In genomic region chr1:88455761-88456160, GRCm38 (mm10) we compare ENCODE assay signal across 35 mouse cellular contexts. TPM values are rescaled to one million over a fixed set of nuclear protein-coding genes. Genes with fewer than 3 reads are reported as not detected.
DNase-seq lines count a peak whose midpoint lies in the region; ATAC-seq and TF ChIP-seq lines count a peak whose summit lies in the region.
"Had no signal": no experiment of that assay in that cellular context is flagged by ENCODE, and none has a peak within 500 bp of the region (broad histone marks: within the 10 kb centered on the region; RNA-seq: fewer than 3 reads in every experiment).

No protein-coding gene starts in this region.

- TF ChIP-seq CTCF in left cerebral cortex, adult 2 months (IDR thresholded peaks at IDR 0.05), result no peak

- no peak overlapping the region for H3K4me2 ChIP-seq in forebrain, embryonic 12.5 days
- no peak overlapping the region for H3K4me2 ChIP-seq in kidney, embryonic 16.5 days (replicated peaks; ENCODE audit: low read depth, low read length)
- H3K4me2 ChIP-seq: embryonic facial prominence, embryonic 12.5 days; heart, embryonic 13.5 days; intestine, embryonic 15.5 days; limb, embryonic 15.5 days; liver, embryonic 13.5 days; neural tube, embryonic 12.5 days; stomach, embryonic 15.5 days had no signal

- intact Hi-C loops in left cerebral cortex, adult 2 months (cut with DNase I), result loop anchor here (2.0 to 5.0 kb wide), 2 partner anchors 107 to 251 kb away; no protein-coding TSS in a partner anchor

- H3K4me3 ChIP-seq in forebrain, embryonic 10.5 days, result no peak overlapping the region
- no peak overlapping the region for H3K4me3 ChIP-seq in forebrain, embryonic 12.5 days (replicated peaks)
- H3K4me3 ChIP-seq in kidney, embryonic 16.5 days (ENCODE audit: low read length), result no peak overlapping the region
- no peak overlapping the region for H3K4me3 ChIP-seq in embryonic facial prominence, embryonic 10.5 days
- no peak overlapping the region for H3K4me3 ChIP-seq in left cerebral cortex, adult 2 months
- H3K4me3 ChIP-seq: embryonic facial prominence, embryonic 12.5 days; gastrocnemius, adult 2 months; heart, adult 2 months; heart, embryonic 13.5 days; intestine, embryonic 15.5 days; limb, embryonic 10.5 days; limb, embryonic 15.5 days; liver, embryonic 13.5 days; neural tube, embryonic 12.5 days; stomach, embryonic 15.5 days had no signal

- no peak overlapping the region for H3K9ac ChIP-seq in forebrain, embryonic 12.5 days
- H3K9ac ChIP-seq in kidney, embryonic 16.5 days (replicated peaks; ENCODE audit: low read length), result no peak overlapping the region
- H3K9ac ChIP-seq: embryonic facial prominence, embryonic 12.5 days; heart, embryonic 13.5 days; intestine, embryonic 15.5 days; limb, embryonic 15.5 days; liver, embryonic 13.5 days; neural tube, embryonic 12.5 days; stomach, embryonic 15.5 days had no signal

- H3K27me3 ChIP-seq in forebrain, embryonic 10.5 days (ENCODE audit: poor library complexity, severe bottlenecking), result no peaks in the 10 kb centered on the region
- no peaks in the 10 kb centered on the region for H3K27me3 ChIP-seq in forebrain, embryonic 12.5 days
- H3K27me3 ChIP-seq in kidney, embryonic 16.5 days (ENCODE audit: insufficient read depth, low read length), result no peaks in the 10 kb centered on the region
- no peaks in the 10 kb centered on the region for H3K27me3 ChIP-seq in embryonic facial prominence, embryonic 10.5 days (replicated peaks; ENCODE audit: low read depth, poor library complexity, severe bottlenecking)
- H3K27me3 ChIP-seq: CH12.LX; embryonic facial prominence, embryonic 12.5 days; heart, embryonic 13.5 days; intestine, embryonic 15.5 days; limb, embryonic 15.5 days; liver, embryonic 13.5 days; neural tube, embryonic 12.5 days; stomach, embryonic 15.5 days had no signal

- no peak for ATAC-seq in forebrain, embryonic 12.5 days (ENCODE audit: low FRiP score)
- no peak for ATAC-seq in kidney, embryonic 16.5 days (ENCODE audit: low FRiP score, low TSS enrichment)
- ATAC-seq: intestine, embryonic 15.5 days had no signal

- H3K9me3 ChIP-seq in forebrain, embryonic 10.5 days, result no peaks in the 10 kb centered on the region
- H3K9me3 ChIP-seq in forebrain, embryonic 12.5 days, result no peaks in the 10 kb centered on the region
- no peaks in the 10 kb centered on the region for H3K9me3 ChIP-seq in kidney, embryonic 16.5 days (ENCODE audit: low read length)
- no peaks in the 10 kb centered on the region for H3K9me3 ChIP-seq in embryonic facial prominence, embryonic 10.5 days
- H3K9me3 ChIP-seq: embryonic facial prominence, embryonic 12.5 days; G1E; heart, embryonic 13.5 days; intestine, embryonic 15.5 days; limb, embryonic 10.5 days; limb, embryonic 15.5 days; liver, embryonic 13.5 days; neural tube, embryonic 12.5 days; stomach, embryonic 15.5 days had no signal

- peak overlapping the region; percentile 36; the same call in 1 of the 2 replicates for H3K27ac ChIP-seq in forebrain, embryonic 10.5 days
- no peak overlapping the region for H3K27ac ChIP-seq in forebrain, embryonic 12.5 days
- no peak overlapping the region for H3K27ac ChIP-seq in kidney, embryonic 16.5 days (ENCODE audit: low read length)
- H3K27ac ChIP-seq in embryonic facial prominence, embryonic 10.5 days (replicated peaks), result 0 out of 2 replicates have a peak overlapping the region, but pooled peaks have one; percentile 37
- no peak overlapping the region for H3K27ac ChIP-seq in left cerebral cortex, adult 2 months
- H3K27ac ChIP-seq: embryonic facial prominence, embryonic 12.5 days; gastrocnemius, adult 2 months; heart, adult 2 months; heart, embryonic 13.5 days; hindbrain, postnatal 0 days; intestine, embryonic 15.5 days; limb, embryonic 10.5 days; limb, embryonic 15.5 days; liver, embryonic 13.5 days; neural tube, embryonic 12.5 days; stomach, embryonic 15.5 days had no signal

- H3K4me1 ChIP-seq in forebrain, embryonic 10.5 days, result peaks cover 30% of the 10 kb centered on the region
- H3K4me1 ChIP-seq in forebrain, embryonic 12.5 days, result 0 out of 2 replicates have a peak, but pooled peaks cover 2% of the 10 kb centered on the region
- peaks cover 9% of the 10 kb centered on the region; the same call in 1 of the 2 replicates for H3K4me1 ChIP-seq in kidney, embryonic 16.5 days (ENCODE audit: insufficient read depth, low read length)
- peaks cover 26% of the 10 kb centered on the region for H3K4me1 ChIP-seq in embryonic facial prominence, embryonic 10.5 days
- H3K4me1 ChIP-seq: embryonic facial prominence, embryonic 12.5 days; limb, embryonic 15.5 days; liver, embryonic 13.5 days; neural tube, embryonic 12.5 days had no signal

- DNase-seq in forebrain, embryonic 10.5 days (ENCODE audit: extremely low spot score, low spot score), result no peak
- DNase-seq in kidney, adult 9 months, result peak; percentile 40
- no peak for DNase-seq in embryonic facial prominence, embryonic 10.5 days (ENCODE audit: low spot score)
- DNase-seq in kidney, postnatal 36 days, result peak; percentile 36 to 39
- DNase-seq in left cerebral cortex, adult 2 months (ENCODE audit: extremely low spot score in 1 of 2, low spot score in 2 of 2), result no peak
- DNase-seq: adrenal gland, postnatal 10 days; cerebellum, adult 8-10 months; cerebellum, postnatal 25 days; gastrocnemius, adult 2 months; gastrocnemius, postnatal 36 days; heart, adult 2 months; heart, postnatal 10 days; layer of hippocampus, postnatal 36 days; liver, embryonic 13.5 days; lung, adult 18-20 months; lung, postnatal 10 days; midbrain, embryonic 14.5 days; right cerebral cortex, postnatal 14 days; thymus, postnatal 14 days had no signal

- no peaks in the 10 kb centered on the region for H3K36me3 ChIP-seq in forebrain, embryonic 10.5 days (replicated peaks)
- no peaks in the 10 kb centered on the region for H3K36me3 ChIP-seq in forebrain, embryonic 12.5 days (replicated peaks)
- no peaks in the 10 kb centered on the region for H3K36me3 ChIP-seq in kidney, embryonic 16.5 days (ENCODE audit: insufficient read depth, low read length)
- no peaks in the 10 kb centered on the region for H3K36me3 ChIP-seq in embryonic facial prominence, embryonic 10.5 days (replicated peaks)
- H3K36me3 ChIP-seq: embryonic facial prominence, embryonic 12.5 days; G1E; heart, embryonic 13.5 days; intestine, embryonic 15.5 days; limb, embryonic 10.5 days; limb, embryonic 15.5 days; liver, embryonic 13.5 days; neural tube, embryonic 12.5 days; stomach, embryonic 15.5 days had no signal

- 82% methylated on average over 3 of the region's 3 CpGs for WGBS in forebrain, embryonic 10.5 days
- 77% methylated on average over 3 of the region's 3 CpGs for WGBS in forebrain, embryonic 12.5 days
- 72% methylated on average over 3 of the region's 3 CpGs for WGBS in kidney, embryonic 16.5 days
- 74% methylated on average over 3 of the region's 3 CpGs for whole genome bisulfite sequencing in embryonic facial prominence, embryonic 10.5 days

RNA-seq across cellular contexts. Expression of gene Spp2, which starts 49.0 kb away (rescaled TPM):
- not detected in 2 replicates for polyA plus RNA-seq in forebrain, embryonic 10.5 days (2016; fragmentation: Nextera tagmentation; extraction: Ambion mirVana)
- polyA plus RNA-seq in forebrain, embryonic 12.5 days (2016; fragmentation: Nextera tagmentation; extraction: Ambion mirVana), result not detected in 2 replicates
- 111 and 141 TPM in 2 replicates for polyA plus RNA-seq in kidney, embryonic 16.5 days (2015; fragmentation: Nextera tagmentation; extraction: Ambion mirVana)
- 0.30 and 0.37 TPM in 2 replicates for polyA plus RNA-seq in embryonic facial prominence, embryonic 10.5 days (2016; fragmentation: Nextera tagmentation; extraction: Ambion mirVana)
- total RNA-seq in left cerebral cortex, adult 2 months (2021), result not detected
- total RNA-seq: CH12.LX; G1E; gastrocnemius, adult 2 months; gastrocnemius, postnatal 36 days; heart, adult 2 months; heart, postnatal 10 days; hindbrain, postnatal 0 days; layer of hippocampus, postnatal 36 days had no signal
- polyA plus RNA-seq: C2C12; embryonic facial prominence, embryonic 12.5 days; G1E; heart, adult 2 months; hindbrain, embryonic 11.5 days; limb, embryonic 10.5 days; neural tube, embryonic 12.5 days; urinary bladder, adult 2 months had no signal

RNA-seq across cellular contexts. Expression of gene Glrp1, which starts 54.1 kb away (rescaled TPM):
- polyA plus RNA-seq in forebrain, embryonic 10.5 days (2016; fragmentation: Nextera tagmentation; extraction: Ambion mirVana), result not detected in 2 replicates
- not detected in 2 replicates for polyA plus RNA-seq in forebrain, embryonic 12.5 days (2016; fragmentation: Nextera tagmentation; extraction: Ambion mirVana)
- polyA plus RNA-seq in kidney, embryonic 16.5 days (2015; fragmentation: Nextera tagmentation; extraction: Ambion mirVana), result not detected in 2 replicates
- 0.12 TPM in 1 of 2 replicates, not detected in the other for polyA plus RNA-seq in embryonic facial prominence, embryonic 10.5 days (2016; fragmentation: Nextera tagmentation; extraction: Ambion mirVana)
- total RNA-seq in left cerebral cortex, adult 2 months (2021), result not detected
- total RNA-seq: adrenal gland, postnatal 10 days; gastrocnemius, adult 2 months; gastrocnemius, postnatal 36 days; hindbrain, postnatal 0 days; layer of hippocampus, postnatal 36 days had no signal
- polyA plus RNA-seq: embryonic facial prominence, embryonic 12.5 days; forebrain, embryonic 16.5 days; G1E; hindbrain, embryonic 11.5 days; hindbrain, postnatal 0 days; intestine, embryonic 15.5 days; limb, embryonic 10.5 days; limb, embryonic 15.5 days; midbrain, embryonic 14.5 days; neural tube, embryonic 12.5 days; stomach, embryonic 15.5 days; urinary bladder, adult 2 months had no signal

Comparison
In these comparisons a context has a peak if more than half of its experiments do, and no peak if none do; other contexts are left out.
1. H3K27ac ChIP-seq: peak in forebrain, embryonic 10.5 days (single experiment) and embryonic facial prominence, embryonic 10.5 days (single experiment); none in forebrain, embryonic 12.5 days (single experiment), kidney, embryonic 16.5 days (single experiment) and left cerebral cortex, adult 2 months (single experiment).
2. DNase-seq: peak in kidney, adult 9 months (single experiment) and kidney, postnatal 36 days (2 of 2); none in forebrain, embryonic 10.5 days (single experiment), embryonic facial prominence, embryonic 10.5 days (single experiment) and left cerebral cortex, adult 2 months (0 of 2).
3. RNA of gene Spp2, which starts 49.0 kb away (polyA plus RNA-seq): 111 to 141 TPM in kidney, embryonic 16.5 days; 0.30 to 0.37 TPM in embryonic facial prominence, embryonic 10.5 days, not detected in forebrain, embryonic 12.5 days and not detected in forebrain, embryonic 10.5 days; every median in the first group is over 10 times any median in the second.